Mouse (Mus musculus): Measurements from ENCODE around the gene Fam228b.

The Fam228b gene

GRCm38 (mm10) chr12:4757060-4757459 lies 12.0 kb downstream of the Fam228b start:
- no peak for TF ChIP-seq GATA4 (IDR thresholded peaks at IDR 0.05; ENCODE audit: insufficient replicate concordance, low read length)

DNA sequence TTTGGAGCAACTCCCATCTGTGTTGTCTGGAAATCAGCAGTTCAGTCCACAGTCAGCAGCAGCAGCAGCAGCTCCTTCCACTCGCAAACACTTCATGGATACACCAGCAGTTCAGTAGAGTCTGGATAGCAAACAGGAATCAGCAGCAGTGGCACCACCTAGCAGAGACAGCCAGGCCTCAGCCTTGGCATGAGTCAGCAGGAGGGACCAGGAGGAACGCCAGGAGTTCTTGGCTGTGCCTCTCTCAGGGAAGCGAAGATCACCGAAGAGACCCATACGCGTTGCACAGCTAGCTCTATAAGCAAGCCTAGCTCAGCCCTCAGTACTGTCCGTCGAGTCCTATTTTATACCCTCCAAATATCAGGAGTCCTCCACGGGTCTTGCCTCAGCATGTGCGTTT lies 24.6 kb downstream of the Fam228b start:
- no peak for TF ChIP-seq GATA4 (IDR thresholded peaks at IDR 0.05; ENCODE audit: insufficient replicate concordance, low read length)

GRCm38 (mm10) chr12:4742183-4742582 lies 26.9 kb downstream of the Fam228b start:
- no peak for TF ChIP-seq GATA4 (IDR thresholded peaks at IDR 0.05; ENCODE audit: insufficient replicate concordance, low read length)

DNA sequence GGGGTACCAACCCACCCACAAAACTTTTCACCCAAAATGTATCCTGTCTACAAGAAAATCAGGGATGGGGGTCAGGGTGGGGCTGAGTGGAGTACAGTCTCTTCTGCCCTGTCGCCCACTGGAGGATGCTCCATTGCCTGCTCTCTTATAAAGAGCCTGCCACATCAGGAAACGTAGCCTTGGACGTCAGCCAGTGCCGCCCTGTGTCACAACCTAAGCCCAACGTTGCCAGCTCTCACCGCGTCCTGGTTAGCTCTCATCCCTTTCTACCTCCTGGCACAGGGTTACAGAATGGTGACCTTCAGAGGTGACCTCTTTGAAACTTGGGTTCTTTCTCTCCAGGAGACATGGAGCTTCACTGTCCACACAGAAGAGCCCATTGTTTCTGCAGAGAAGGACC lies 28.2 kb downstream of the Fam228b start:
- no peak for TF ChIP-seq GATA4 (IDR thresholded peaks at IDR 0.05; ENCODE audit: insufficient replicate concordance, low read length)

DNA sequence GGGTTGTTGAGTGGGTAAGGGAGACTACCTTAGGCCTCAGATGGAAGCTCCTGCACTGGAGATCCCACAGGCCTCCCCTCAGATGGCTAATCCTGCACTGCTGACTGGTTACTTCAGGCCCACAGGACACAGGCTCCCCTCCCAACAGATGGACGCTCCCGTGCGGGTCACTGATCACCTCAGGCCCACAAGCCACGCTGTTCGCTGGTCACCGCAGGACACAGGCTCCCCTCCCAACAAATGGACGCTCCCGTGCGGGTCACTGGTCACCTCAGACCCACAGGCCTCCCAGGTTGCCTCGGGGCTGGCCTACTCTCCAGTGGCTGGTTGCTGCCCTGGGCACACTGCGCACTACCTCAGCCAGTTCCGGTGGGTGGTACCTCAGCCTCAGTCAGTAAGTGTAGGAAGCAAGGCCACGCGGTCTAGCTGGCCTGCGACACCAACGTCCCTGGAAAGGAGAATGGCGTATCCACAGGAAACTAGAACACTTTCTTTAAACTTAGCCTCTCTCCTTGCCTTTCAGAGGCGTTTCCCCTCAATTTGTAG lies 31.0 kb downstream of the Fam228b start, which contains the start of gene Fam228a:
Fam228a (minus strand) TSS at position 400 of the 546 bp plus-strand sequence.
- TF ChIP-seq GATA4 (IDR thresholded peaks at IDR 0.05; ENCODE audit: insufficient replicate concordance, low read length), result no peak

DNA sequence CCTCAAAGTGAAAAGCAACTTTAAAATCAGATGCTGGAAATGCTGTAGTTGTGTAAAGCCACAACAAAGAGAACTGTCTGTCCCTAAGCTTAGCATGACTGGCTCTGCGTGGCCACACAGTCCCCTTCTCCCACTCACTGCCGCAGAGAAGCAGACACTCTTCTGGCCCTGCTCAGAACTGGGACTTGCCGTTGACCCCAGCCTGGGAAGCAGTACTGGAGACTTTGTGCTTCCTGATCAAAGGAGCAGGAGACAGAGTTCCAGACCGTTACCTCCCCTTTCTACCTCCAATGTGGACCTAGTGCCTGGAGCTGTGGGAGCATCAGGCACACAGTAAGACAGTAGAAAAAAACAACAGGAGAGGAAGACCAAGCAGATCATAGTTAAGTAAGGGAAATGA lies 36.7 kb downstream of the Fam228b start:
- TF ChIP-seq GATA4 (IDR thresholded peaks at IDR 0.05; ENCODE audit: insufficient replicate concordance, low read length), result no peak

- TF ChIP-seq GATA4 (IDR thresholded peaks at IDR 0.05; ENCODE audit: insufficient replicate concordance, low read length), result no peak
Measured at GRCm38 (mm10) chr12:4731629-4732028, 37.4 kb downstream of the Fam228b start.

- no peak for TF ChIP-seq GATA4 (IDR thresholded peaks at IDR 0.05; ENCODE audit: insufficient replicate concordance, low read length)
Measured at GRCm38 (mm10) chr12:4729165-4729564, 39.9 kb downstream of the Fam228b start.

- TF ChIP-seq GATA4 (IDR thresholded peaks at IDR 0.05; ENCODE audit: insufficient replicate concordance, low read length), result no peak
Measured at GRCm38 (mm10) chr12:4719762-4720754, 49.0 kb downstream of the Fam228b start.

- TF ChIP-seq GATA4 (IDR thresholded peaks at IDR 0.05; ENCODE audit: insufficient replicate concordance, low read length), result no peak
Measured at GRCm38 (mm10) chr12:4719066-4719761, 49.9 kb downstream of the Fam228b start.

- TF ChIP-seq GATA4 (IDR thresholded peaks at IDR 0.05; ENCODE audit: insufficient replicate concordance, low read length), result no peak
Measured at GRCm38 (mm10) chr12:4717417-4717816, 51.6 kb downstream of the Fam228b start.

DNA sequence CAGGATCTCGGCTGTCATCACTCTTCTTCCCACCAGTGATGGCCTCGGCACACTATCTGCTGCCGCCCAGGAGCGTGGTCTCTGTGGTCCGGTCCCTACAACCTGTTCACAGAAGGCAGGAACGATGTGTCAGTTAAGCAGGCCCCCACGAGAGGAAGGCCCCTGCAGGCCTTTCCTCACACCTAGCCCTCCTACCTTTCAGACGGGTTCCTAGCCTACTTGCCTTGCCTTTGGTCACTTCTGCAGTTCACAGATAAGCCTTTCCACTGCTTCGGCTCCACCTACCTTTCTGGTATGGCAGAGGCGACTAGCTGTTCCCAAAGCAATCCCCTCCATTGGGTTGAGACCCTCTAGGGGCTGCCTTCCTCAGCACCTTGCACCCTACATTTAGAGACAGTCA lies 53.5 kb downstream of the Fam228b start:
- no peak for TF ChIP-seq GATA4 (IDR thresholded peaks at IDR 0.05; ENCODE audit: insufficient replicate concordance, low read length)

DNA sequence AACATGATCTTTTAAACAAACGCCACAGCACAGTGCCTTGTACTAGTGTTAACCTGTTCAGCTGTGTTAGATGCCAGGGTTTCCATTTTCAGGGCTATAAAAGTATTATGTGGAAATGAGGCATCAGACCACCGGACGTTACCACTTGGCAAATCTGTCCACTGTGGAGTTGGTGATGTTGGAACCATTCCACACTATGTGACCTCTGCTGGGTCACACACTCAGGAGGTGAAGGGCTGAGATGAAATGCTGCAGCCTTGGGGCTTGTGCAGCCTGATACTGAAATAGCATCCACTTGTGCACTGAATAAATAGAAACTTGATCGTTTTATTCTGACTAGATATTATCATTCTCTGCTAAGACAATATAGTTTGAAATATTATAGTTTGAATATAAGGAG lies 55.7 kb downstream of the Fam228b start:
- TF ChIP-seq GATA4 (IDR thresholded peaks at IDR 0.05; ENCODE audit: insufficient replicate concordance, low read length), result no peak

DNA sequence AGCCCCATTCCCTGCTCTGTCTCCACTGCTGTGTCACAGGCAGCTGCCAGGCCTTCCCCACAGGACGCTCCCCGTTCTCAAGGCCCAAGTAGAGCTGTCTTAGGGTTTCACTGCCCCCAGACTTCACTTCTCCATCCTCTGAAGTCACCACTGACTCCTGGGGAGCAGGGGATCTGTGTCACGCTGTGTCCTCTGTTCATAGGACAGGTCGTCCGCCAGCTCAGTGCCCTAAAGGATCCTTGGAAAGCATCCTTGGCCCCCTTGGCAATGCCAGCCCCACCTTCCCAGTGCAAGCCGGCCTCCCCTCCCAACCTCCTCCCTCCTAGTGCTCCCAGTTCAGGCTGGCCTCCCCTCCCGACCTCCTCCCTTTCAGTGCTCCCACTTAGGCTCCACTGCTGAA lies 59.1 kb downstream of the Fam228b start:
- TF ChIP-seq GATA4 (IDR thresholded peaks at IDR 0.05; ENCODE audit: insufficient replicate concordance, low read length), result no peak

GRCm38 (mm10) chr12:4708881-4709604 lies 60.0 kb downstream of the Fam228b start:
- TF ChIP-seq GATA4 (IDR thresholded peaks at IDR 0.05; ENCODE audit: insufficient replicate concordance, low read length), result no peak

Data from liver, adult (tissue).